Mouse (Mus musculus): ENCODE measurements around the gene Cmtm8.

Gene Cmtm8

DNA sequence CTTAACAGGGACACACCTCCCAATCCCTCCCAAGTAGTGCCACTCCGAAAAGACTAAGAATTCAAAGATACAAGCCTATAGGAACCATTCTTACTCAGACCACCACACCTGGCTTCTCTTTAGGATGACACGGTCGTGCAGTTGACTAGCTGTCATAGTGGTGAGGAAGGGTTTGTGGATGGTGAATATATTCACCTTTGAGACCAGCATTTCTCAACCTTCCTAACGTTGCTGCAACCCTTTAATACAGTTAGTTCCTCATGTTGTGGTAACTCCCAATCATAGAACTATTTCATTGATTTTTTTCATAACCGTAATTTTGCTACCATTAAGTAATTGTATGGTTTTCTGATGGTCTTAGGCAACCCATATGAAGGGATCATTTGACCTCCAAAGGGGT lies 56.8 kb downstream of the Cmtm8 start:
- DNase-seq (ENCODE audit: low read depth, low spot score), result no peak

GRCm38 (mm10) chr9:114785432-114786125 lies 58.4 kb downstream of the Cmtm8 start:
- no peak for DNase-seq (ENCODE audit: low read depth, low spot score)

DNA sequence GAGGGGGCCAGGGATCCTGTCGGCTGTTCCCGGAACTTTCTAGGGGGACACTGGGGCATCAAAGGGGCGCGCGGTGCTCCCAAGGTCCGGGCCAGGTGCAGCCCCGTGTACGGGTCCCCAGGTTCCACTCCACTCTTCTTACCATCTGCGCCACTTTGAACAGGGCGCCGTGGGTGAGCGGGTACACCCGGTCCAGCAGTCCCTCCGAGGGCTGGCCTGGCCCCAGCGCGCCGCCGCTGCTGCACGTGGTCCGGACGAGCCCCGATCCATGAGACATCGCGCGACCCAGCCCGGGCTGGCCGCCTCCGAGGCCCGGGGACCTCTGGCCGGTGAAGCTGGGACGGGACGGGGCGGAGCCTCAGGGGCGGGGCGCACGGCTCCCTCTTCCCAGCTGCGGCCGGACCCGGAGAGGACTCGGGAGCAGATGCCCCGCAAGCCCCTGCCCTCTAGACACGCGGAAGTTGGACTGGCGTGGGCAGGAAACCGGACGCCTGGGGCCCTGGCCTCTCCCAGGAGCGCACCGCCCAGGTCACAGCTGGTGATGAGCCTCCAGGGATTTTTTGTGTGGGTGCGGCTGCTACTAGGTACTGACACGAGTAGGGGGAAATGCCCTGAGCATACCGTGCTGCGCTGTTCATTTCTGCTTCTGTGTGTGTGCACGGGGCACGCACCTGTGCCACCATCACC lies 62.3 kb downstream of the Cmtm8 start, which contains the start of gene Cmtm7:
TSS of gene Cmtm7 (minus strand) at position 331 of the 687 bp plus-strand sequence.
- DNase-seq (ENCODE audit: low read depth, low spot score), result peak; percentile 52

GRCm38 (mm10) chr9:114780746-114781525 lies 63.0 kb downstream of the Cmtm8 start:
- no peak for DNase-seq (ENCODE audit: low read depth, low spot score)

DNA sequence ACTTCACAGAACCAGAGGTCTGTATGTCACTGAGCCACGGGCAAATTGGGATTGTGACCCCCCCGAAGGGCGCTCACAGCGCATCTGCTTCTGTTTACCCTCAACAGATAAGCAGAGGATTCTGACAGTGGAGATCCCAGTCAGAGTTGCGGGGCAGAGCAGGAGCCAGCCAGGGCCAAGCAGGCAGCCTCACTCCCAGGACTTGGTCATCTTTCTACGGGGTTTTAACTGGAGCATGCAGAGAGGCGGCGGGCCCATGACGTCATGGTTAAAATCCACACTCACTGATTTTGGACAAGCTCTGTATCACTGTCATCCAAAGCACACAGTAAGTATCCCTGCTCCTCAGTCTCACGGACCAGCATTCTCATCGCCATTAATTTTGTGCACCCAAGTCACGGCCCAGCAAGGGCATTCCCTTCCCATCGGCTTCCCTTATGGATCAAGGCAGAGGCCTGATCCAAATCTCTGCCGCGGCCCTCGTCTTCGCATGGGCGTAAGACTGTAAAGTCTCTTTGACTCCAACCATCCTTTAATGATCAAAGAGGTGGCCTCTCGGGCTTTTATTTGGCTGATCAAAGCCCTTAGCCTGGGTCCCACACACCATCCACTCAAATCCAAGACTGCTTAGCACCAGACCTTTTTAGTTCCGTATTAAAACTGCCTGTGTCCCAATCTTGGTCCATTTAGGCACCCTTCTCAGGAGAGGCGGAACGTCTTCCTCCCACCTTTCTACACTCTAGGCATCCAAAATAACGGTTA lies 63.8 kb downstream of the Cmtm8 start:
- DNase-seq (ENCODE audit: low read depth, low spot score), result no peak

GRCm38 (mm10) chr9:114778877-114779276 lies 65.1 kb downstream of the Cmtm8 start:
- DNase-seq (ENCODE audit: low read depth, low spot score), result no peak

GRCm38 (mm10) chr9:114778047-114778390 lies 65.9 kb downstream of the Cmtm8 start:
- DNase-seq (ENCODE audit: low read depth, low spot score), result no peak

DNA sequence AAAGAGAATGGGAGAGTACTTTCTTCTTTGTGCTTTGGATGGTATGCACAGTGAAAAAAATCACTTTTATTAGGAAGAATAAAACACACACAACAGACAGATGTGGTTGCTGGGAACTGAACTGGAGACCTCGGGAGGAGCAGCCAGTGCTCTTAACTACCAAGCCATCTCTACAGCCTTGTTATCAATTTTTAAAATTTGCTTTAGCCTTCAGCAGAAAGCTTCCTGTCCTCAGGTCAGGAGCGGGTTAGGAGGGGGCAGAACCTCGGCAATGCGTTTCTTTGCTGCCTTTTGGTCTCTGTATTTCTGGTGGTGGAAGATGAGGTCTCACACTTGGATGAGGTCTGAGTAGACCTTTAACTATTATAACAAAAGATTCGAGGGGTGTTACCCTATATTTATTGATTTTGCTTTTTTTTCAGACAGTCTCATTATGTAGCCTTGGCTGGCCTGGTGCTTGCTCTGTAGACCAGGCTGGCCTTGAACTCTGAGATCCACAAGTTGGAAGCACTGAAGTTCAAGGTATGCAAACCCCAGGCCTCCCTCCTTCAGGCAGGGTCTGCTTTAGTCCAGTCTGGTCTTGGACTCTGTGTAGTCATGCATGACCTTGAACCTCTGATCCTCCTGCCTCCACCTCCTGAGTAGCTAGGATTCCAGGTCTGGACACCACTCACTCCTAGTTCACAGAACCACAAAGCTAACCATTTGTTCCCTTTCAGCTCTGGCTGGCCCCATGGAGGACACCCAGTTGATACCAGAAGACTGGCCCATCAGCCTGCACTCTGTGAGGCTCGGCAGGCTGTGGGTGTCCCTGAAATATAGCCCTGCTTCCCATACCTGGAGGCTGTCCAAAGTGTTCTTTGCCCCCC lies 66.5 kb downstream of the Cmtm8 start:
- DNase-seq (ENCODE audit: low read depth, low spot score), result no peak

- no peak for DNase-seq (ENCODE audit: low read depth, low spot score)
Observed at GRCm38 (mm10) chr9:114776361-114776760, 67.6 kb downstream of the Cmtm8 start.

DNA sequence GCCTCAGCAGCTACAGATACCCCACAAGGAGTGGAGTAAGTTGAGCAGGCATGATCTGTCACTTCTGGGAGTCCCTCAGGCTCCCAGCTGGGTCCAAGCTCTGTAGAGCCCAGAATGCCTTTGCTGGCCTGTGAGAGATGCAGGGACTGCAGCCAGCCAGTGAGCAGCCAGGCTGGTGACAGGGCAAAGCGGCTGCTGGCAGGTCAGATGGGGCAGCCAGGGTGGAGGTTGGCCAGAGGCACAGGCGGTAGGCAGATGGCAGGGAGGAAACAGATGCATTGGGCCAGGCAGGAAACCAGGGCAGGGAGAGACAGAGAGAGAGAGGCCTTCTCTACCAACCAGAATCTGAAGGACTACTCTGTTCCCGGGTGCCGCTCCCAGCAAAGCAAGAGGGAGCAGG lies 68.7 kb downstream of the Cmtm8 start:
- DNase-seq (ENCODE audit: low read depth, low spot score), result peak; percentile 71

- DNase-seq (ENCODE audit: low read depth, low spot score), result no peak
Observed at GRCm38 (mm10) chr9:114774629-114775028, 69.3 kb downstream of the Cmtm8 start.

- no peak for DNase-seq (ENCODE audit: low read depth, low spot score)
Observed at GRCm38 (mm10) chr9:114771565-114771964, 72.4 kb downstream of the Cmtm8 start.

GRCm38 (mm10) chr9:114770224-114770623 lies 73.7 kb downstream of the Cmtm8 start:
- DNase-seq (ENCODE audit: low read depth, low spot score), result no peak

GRCm38 (mm10) chr9:114768066-114768465 lies 75.9 kb downstream of the Cmtm8 start:
- DNase-seq (ENCODE audit: low read depth, low spot score), result no peak

DNA sequence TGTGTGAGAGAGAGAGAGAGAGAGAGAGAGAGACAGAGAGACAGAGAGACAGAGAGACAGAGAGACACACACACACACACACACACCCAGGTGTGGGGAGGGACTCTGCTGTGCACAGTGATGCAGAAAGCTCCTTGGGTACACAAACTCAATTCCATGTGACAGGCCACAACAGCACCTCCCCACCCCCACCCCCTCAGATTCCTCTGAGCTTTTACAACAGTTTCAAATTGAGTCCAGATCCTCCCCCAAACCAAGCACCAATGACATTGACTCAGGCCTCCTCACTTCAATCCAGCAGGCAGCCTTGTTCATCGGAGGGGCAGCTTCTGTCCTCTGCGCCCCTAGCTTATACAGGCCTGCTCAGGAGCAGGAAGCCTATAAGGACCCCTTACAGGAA lies 76.4 kb downstream of the Cmtm8 start:
- DNase-seq (ENCODE audit: low read depth, low spot score), result no peak

DNA sequence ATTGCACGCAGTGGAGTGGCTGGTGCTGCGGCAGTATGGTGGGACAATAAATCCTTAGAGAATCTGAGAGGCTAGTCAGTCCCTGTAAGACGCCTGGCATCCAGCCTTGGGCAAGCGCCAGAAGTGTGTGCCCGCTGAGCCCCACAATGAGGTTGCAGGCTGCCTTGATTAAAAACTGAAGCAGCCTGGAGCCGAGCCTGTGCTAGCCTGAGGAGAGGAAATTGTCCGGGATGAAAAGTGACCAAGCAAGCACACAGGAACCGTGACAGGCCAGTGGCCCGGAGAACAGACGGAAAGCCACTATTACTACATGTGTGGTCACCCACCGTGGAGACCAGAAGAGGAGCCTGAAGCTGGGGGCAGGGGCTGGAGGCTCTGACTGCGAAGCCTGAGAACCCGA lies 76.9 kb downstream of the Cmtm8 start:
- DNase-seq (ENCODE audit: low read depth, low spot score), result no peak

- no peak for DNase-seq (ENCODE audit: low read depth, low spot score)
Observed at GRCm38 (mm10) chr9:114763341-114763740, 80.6 kb downstream of the Cmtm8 start.

- DNase-seq (ENCODE audit: low read depth, low spot score), result no peak
Observed at GRCm38 (mm10) chr9:114761848-114762247, 82.1 kb downstream of the Cmtm8 start.

GRCm38 (mm10) chr9:114760353-114760752 lies 83.6 kb downstream of the Cmtm8 start:
- DNase-seq (ENCODE audit: low read depth, low spot score), result no peak

DNA sequence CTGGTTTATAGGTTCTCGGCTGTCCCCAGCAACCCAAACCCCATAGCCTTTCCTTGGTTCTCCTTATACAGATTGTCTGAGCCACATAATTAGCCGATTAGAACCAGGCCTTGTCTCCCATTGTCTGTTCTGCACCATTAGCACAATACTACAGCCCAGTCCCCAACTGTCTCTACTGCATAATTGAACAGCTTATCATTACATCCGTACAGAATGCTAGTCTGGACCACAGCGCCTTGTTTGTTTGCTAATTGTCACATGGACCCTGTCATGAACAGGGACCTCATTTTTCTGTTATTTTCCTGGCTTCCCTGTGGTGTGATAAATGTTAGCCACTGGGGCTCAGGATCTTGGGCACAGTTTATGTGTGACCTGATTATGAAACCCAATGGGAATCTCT lies 84.1 kb downstream of the Cmtm8 start:
- DNase-seq (ENCODE audit: low read depth, low spot score), result no peak

- DNase-seq (ENCODE audit: low read depth, low spot score), result no peak
Observed at GRCm38 (mm10) chr9:114758801-114759200, 85.2 kb downstream of the Cmtm8 start.

Data from skeletal muscle tissue, adult 2 months (tissue).